Mouse (Mus musculus): ENCODE measurements at regions not wholly inside any gene's neighbourhood (a gene's known extent, or its start where the extent isn't known, plus 50 kb on each side); places are given as distances from the start of the nearest gene placed in this dataset.

DNA sequence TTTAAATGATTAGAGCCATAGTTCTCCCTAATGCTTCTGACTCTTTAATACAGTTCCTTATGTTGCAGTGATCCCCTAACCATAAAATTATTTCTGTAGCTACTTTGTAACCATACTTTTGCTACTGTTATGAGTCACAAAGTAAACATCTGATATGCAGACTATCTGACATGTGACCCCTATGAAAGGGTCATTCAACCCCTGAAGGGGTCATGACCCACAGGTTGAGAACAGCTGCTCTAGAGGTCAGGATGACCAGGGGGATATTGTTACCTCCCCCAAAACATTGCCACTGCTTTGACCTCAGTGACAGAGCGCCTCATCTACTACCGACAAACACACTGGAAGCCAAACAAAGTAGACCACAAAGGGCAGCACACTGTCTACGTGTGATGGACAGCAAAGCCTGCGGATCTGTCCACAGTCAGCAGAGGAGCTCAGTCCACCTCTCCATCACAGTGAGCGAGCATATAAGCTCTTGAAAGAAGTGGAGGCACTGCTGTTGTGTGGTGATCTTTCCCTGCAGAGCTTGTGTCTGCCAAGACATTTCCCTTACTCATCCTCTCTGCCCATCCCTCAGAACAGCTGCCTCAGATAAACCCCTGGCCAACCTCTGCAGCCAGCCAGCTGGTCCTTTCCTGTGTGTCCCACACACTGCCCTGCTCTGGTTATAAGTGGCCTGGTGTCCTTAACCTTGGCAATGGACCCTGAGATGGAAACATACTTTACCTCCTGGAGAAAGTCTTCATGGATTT lies 136.0 kb downstream of the Ets2 start:
- H3K9ac ChIP-seq: no peak overlapping the region
- H3K4me1 ChIP-seq: 0 out of 2 replicates have a peak, but pooled peaks cover 5% of the 10 kb centered on the region
- no peak for ATAC-seq (ENCODE audit: low FRiP score)
- H3K4me2 ChIP-seq (replicated peaks): no peak overlapping the region
- H3K4me3 ChIP-seq: no peak overlapping the region
- no peaks in the 10 kb centered on the region for H3K27me3 ChIP-seq
- no peak overlapping the region for H3K27ac ChIP-seq
- 55% methylated on average over 5 of the region's 5 CpGs for WGBS
- no peaks in the 10 kb centered on the region for H3K36me3 ChIP-seq
- H3K9me3 ChIP-seq (replicated peaks): no peaks in the 10 kb centered on the region

DNA sequence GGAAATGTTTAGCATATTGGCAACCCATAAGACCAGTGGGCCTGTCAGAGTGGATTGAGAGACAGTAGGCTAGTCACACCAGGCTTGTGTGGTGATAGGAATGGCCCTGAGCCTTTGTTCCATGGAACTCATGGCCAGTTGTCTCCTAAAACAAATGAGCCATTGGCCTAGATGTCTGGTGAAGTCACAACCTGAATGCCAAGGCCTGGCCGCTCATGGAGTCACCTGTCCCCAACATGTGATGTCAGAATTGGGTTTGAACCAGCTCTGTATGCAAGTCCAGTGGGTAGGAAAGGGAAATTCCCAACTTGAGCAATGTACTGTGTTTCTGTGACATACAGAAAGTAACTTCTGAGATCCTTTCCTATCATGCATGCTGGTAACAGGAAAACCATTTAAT lies 134.1 kb downstream of the Ets2 start:
- H3K4me3 ChIP-seq: no peak overlapping the region
- H3K4me2 ChIP-seq (replicated peaks): no peak overlapping the region
- H3K9ac ChIP-seq: no peak overlapping the region
- H3K27ac ChIP-seq: no peak overlapping the region
- peaks cover 17% of the 10 kb centered on the region for H3K4me1 ChIP-seq
- no peaks in the 10 kb centered on the region for H3K36me3 ChIP-seq
- H3K27me3 ChIP-seq: no peaks in the 10 kb centered on the region
- no peaks in the 10 kb centered on the region for H3K9me3 ChIP-seq (replicated peaks)
- no peak for ATAC-seq (ENCODE audit: low FRiP score)
- WGBS: 97% methylated on average over 1 of the region's 1 CpGs

DNA sequence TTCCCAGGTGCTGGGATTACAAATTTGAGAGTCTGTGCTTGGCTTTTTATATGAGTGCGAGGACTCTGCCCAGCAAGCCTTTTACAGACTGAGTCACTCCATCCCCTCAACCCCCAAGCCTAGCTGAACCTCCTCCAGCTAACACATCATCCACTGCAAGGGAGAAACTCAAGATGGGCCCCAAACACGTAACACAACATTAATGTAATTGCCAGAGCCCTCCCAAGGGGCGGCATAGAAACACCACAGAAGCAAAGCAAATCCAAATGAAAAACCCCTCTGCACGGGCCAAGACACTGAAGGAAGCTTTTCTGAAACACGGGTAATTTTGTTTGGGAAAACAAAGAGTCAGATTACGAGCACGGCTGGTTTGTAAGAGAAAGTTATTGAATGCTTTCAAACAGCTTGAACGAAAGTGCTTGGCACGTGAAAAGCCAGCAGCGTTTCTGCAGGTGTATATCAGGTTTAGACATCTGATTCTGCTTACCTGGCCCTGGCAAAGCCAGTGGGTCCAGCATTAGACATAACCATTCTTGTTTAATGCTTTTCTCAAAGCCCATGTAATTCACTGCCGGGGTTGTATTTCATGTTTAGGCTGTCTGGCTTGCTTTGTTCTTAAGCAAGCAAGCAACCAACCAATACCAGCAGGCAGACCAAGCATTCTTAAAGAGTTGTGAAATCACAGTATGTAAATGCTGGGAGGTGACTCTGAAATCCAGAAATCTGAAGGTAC lies 132.8 kb downstream of the Ets2 start:
- Histone ChIP-seq H3K36me3 (no peaks in the 10 kb centered on the region), H3K4me3 (no peak overlapping the region), H3K27me3 (no peaks in the 10 kb centered on the region), H3K9me3 (replicated peaks) (no peaks in the 10 kb centered on the region), H3K4me1 (peaks cover 17% of the 10 kb centered on the region), H3K4me2 (replicated peaks) (no peak overlapping the region), H3K9ac (no peak overlapping the region), H3K27ac (0 out of 2 replicates have a peak overlapping the region, but pooled peaks have one; percentile 7)
- no peak for ATAC-seq (ENCODE audit: low FRiP score)
- WGBS: 58% methylated on average over 11 of the region's 11 CpGs

DNA sequence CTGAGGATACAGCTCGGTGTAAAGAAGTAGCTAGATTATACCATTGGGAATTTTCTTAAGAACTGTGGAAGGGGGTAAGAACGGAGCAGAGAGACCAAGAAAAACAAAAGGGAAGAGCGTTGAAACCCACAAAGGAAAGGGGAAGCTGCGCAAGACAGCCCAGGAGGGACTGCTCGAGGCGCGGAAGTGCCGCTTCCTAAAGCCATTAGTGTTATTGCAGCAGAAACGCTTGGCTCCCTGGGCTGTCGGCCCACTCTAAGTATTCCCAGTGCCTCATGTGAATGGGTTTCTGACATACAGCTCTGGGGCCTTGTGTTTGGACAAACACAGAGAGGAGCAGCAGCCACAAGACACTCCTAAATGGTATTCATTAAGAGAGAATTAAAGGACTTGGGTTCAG lies 131.6 kb downstream of the Ets2 start:
- H3K4me1 ChIP-seq: peaks cover 17% of the 10 kb centered on the region
- ATAC-seq (ENCODE audit: low FRiP score): no peak
- H3K4me3 ChIP-seq: no peak overlapping the region
- no peak overlapping the region for H3K9ac ChIP-seq
- no peaks in the 10 kb centered on the region for H3K9me3 ChIP-seq (replicated peaks)
- no peak overlapping the region for H3K4me2 ChIP-seq (replicated peaks)
- no peaks in the 10 kb centered on the region for H3K27me3 ChIP-seq
- no peak overlapping the region for H3K27ac ChIP-seq
- no peaks in the 10 kb centered on the region for H3K36me3 ChIP-seq
- WGBS: 73% methylated on average over 10 of the region's 10 CpGs

DNA sequence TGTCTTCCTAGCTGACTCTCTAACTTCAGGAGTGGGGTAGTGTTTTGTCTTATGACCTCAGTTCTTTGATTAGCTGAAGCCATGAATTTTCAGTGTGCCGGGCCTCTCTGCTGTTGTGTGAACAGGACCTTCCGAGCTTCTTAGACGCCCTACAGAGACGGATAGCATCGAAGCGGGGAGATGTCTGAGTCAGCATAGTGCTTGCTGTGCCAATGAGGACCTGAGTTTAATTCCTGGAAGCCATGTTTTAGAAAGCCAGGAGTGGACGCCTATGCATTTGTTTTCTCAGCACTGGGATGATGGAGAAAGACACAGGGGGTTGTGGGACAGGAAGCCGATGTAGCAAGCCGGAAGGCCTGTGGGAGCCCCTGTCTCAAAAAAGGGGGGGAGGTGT lies 130.5 kb downstream of the Ets2 start:
- no peak for ATAC-seq (ENCODE audit: low FRiP score)
- 58% methylated on average over 9 of the region's 9 CpGs for WGBS
- Histone ChIP-seq H3K9ac (no peak overlapping the region), H3K4me1 (peaks cover 17% of the 10 kb centered on the region), H3K4me2 (replicated peaks) (no peak overlapping the region; the same call in 1 of the 2 replicates), H3K9me3 (replicated peaks) (no peaks in the 10 kb centered on the region), H3K4me3 (no peak overlapping the region), H3K27ac (peak overlapping the region; percentile 56), H3K27me3 (no peaks in the 10 kb centered on the region), H3K36me3 (no peaks in the 10 kb centered on the region)

DNA sequence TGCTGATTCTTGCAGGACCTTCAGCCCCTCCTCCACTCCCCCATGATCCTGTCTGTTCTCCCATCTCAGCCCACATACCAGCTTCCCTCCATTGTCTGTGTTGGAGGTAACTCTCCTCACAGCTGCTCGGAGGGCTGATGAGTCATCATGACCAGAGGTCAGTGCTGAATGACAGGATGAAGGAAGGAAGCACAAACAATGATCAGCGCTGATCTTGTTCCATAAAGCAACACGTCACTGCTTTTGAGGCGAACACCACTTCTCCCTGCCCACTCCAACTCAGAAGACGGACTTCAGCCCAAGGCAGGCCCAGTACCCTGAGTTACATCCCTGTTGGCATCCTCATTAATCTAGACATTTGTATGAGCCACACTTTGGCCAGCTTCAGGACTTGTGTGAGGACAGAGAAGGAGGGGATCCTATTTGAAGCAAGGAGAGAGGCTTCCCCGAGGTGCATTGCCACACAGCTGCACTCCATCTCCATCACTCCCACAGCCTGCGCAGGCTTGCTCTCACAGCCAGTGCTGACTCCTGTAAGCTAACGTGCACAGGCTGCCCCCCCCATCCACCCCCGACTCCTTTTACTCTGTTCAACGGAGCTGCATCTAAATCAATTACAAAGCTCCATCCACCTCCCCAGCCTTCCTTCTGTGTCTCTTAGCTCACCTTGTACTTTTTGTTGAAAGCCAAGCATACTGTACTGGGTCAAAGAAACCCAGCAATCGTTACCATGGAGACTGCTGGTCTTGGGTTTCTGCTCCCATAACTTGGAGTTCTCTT lies 129.9 kb downstream of the Ets2 start:
- Histone ChIP-seq H3K4me2 (replicated peaks) (no peak overlapping the region; the same call in 1 of the 2 replicates), H3K36me3 (no peaks in the 10 kb centered on the region), H3K9me3 (replicated peaks) (no peaks in the 10 kb centered on the region), H3K4me1 (peaks cover 17% of the 10 kb centered on the region), H3K4me3 (no peak overlapping the region), H3K27me3 (no peaks in the 10 kb centered on the region), H3K27ac (peak overlapping the region; percentile 56), H3K9ac (no peak overlapping the region)
- WGBS: 46% methylated on average over 11 of the region's 11 CpGs
- ATAC-seq (ENCODE audit: low FRiP score): peak; percentile 26; the same call in 1 of the 2 replicates

DNA sequence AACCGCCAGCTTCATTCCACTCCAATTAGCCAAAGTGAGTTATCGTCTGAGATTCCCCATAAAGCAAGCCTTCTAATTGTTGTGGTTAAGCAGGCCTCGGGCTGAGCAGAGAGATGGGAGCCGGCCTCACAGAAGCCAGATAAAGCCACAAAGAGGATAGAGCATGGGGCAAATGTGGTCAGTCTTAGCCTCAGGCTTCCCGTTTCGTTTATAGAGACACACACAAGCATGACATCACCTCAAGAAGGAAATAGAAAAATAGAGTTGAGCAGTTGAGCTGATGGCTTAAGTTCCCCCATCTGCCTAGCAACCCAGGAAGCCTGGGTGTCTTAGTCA lies 125.5 kb downstream of the Ets2 start:
- no peak overlapping the region for H3K9ac ChIP-seq
- H3K27ac ChIP-seq: no peak overlapping the region
- no peak overlapping the region for H3K4me3 ChIP-seq
- H3K27me3 ChIP-seq: no peaks in the 10 kb centered on the region
- no peaks in the 10 kb centered on the region for H3K36me3 ChIP-seq
- no peak for ATAC-seq (ENCODE audit: low FRiP score)
- no peak overlapping the region for H3K4me2 ChIP-seq (replicated peaks)
- WGBS: 83% methylated on average over 6 of the region's 6 CpGs
- H3K9me3 ChIP-seq (replicated peaks): no peaks in the 10 kb centered on the region
- peaks cover 27% of the 10 kb centered on the region for H3K4me1 ChIP-seq

DNA sequence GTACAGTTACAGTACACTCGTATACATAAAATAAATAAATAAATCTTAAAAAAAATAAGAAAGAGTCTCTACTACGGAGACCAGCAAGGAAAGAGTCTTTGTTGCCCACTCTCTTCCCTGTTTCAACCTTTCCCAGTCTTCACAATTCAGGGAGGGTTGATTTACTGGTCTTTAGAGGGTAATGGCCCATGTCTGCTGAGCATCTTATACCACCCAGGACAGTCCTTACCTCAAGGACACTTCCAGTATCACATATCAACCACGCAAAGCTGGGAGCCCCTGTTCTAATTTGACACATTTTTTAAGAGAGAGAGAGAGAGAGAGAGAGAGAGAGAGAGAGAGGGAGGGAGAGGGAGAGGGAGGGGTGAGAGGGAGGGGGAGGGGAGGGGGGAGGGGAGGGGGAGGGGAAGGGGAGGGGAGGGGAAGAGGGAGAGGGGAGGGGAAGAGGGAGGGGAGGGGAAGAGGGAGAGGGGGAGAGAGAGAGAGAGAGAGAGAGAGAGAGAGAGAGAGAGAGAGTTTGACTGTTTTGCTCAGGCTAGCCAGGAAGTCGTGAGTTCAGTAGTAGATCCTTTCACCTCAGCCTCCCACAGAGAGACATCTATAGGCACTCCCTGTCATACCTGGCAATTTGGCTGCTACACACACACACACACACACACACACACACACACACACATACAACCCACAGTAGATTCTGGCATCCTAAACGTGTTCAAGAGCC lies 125.0 kb downstream of the Ets2 start:
- Histone ChIP-seq H3K27me3 (no peaks in the 10 kb centered on the region), H3K4me2 (replicated peaks) (no peak overlapping the region), H3K4me3 (no peak overlapping the region), H3K36me3 (no peaks in the 10 kb centered on the region), H3K4me1 (peaks cover 22% of the 10 kb centered on the region), H3K9me3 (replicated peaks) (no peaks in the 10 kb centered on the region), H3K27ac (no peak overlapping the region), H3K9ac (no peak overlapping the region)
- no peak for ATAC-seq (ENCODE audit: low FRiP score)
- 83% methylated on average over 5 of the region's 5 CpGs for WGBS

DNA sequence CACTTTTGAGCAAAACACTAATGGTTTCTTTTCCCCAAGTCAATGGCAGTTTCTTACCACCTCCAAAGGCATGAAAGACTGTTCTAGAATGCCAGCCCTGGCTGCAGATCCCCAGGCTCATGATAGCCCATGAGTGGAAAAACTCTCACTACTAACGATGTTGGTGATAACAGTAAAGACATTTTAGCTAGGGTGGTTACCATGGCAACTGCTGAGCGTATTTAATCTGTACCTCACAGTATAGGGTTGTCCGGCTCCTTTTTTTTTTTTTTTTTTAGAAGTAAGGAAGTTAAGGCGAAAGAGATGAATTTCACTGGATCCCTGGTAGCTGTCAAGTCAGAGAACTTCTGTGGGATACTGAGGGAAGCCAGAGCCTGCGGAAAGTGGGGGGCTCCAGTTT lies 123.8 kb downstream of the Ets2 start:
- no peak overlapping the region for H3K4me2 ChIP-seq (replicated peaks)
- H3K9ac ChIP-seq: no peak overlapping the region
- H3K9me3 ChIP-seq (replicated peaks): no peaks in the 10 kb centered on the region
- H3K36me3 ChIP-seq: no peaks in the 10 kb centered on the region
- no peak overlapping the region for H3K27ac ChIP-seq
- ATAC-seq (ENCODE audit: low FRiP score): no peak
- 54% methylated on average over 5 of the region's 5 CpGs for WGBS
- no peak overlapping the region for H3K4me3 ChIP-seq
- H3K4me1 ChIP-seq: peaks cover 17% of the 10 kb centered on the region
- no peaks in the 10 kb centered on the region for H3K27me3 ChIP-seq

DNA sequence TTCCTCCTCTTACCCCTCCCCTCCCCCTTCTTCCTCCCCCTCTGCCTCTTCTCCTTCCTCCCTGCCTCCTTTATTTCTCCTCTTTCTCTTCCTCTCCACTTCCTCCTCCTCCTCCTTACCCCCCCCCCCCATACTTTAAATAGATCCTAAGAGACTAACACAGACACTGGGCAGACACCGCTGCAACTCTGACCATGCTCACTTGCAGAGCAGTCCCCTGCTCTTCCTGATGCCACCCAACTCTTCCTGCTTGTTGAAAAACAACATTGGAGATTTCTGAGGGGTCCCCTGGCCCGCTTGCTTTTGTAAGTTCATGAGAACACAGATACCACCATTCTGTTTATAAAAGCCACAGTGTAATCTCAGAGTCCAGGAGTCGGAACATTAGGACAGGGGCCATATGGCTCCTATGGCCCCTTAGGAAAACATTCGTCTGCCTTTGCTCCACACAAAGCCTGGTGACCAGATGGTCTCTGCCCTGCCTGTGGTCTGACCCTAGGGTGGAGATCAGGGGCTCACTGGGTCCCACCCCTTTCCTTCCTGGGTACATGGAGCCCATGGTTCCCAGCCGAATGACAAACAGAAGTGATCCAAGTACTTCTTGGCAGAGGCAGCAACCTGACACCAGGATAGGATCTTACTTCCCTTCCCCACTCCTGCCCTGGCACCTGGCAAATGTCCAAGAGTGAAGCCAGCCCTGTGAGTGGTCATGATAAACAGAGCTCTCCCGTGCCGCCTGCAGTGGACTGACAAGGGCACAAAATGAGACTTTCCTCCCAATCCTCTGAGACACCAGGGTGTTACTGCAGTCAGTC lies 123.1 kb downstream of the Ets2 start:
- peak; percentile 73 for ATAC-seq (ENCODE audit: low FRiP score)
- Histone ChIP-seq H3K36me3 (no peaks in the 10 kb centered on the region), H3K4me3 (no peak overlapping the region), H3K4me2 (replicated peaks) (no peak overlapping the region; the same call in 1 of the 2 replicates), H3K27me3 (no peaks in the 10 kb centered on the region), H3K9ac (no peak overlapping the region), H3K4me1 (peaks cover 17% of the 10 kb centered on the region), H3K27ac (peak overlapping the region; percentile 55), H3K9me3 (replicated peaks) (no peaks in the 10 kb centered on the region)
- WGBS: 32% methylated on average over 7 of the region's 7 CpGs

DNA sequence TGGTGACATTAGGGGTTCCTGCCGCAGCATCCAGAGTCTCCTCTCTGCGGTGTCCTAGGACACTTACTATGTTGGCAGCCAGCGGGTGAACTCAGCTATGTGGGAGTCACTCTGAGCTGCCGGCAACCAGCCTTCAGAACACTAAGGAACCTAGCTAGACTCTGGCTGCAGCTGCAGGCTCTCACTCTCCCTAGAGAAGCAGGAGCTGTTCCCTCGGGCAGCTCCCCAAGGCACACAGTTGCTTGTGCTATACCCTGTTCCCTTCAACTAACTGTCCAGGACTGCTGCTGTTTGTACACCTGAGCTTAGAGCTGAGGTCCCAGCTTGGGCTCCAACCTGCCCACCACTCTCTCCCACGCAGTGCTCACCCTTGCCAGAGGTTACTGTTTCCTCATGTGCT lies 121.9 kb downstream of the Ets2 start:
- H3K27me3 ChIP-seq: no peaks in the 10 kb centered on the region
- WGBS: 71% methylated on average over 6 of the region's 6 CpGs
- no peaks in the 10 kb centered on the region for H3K36me3 ChIP-seq
- no peak overlapping the region for H3K9ac ChIP-seq
- ATAC-seq (ENCODE audit: low FRiP score): no peak
- no peak overlapping the region for H3K27ac ChIP-seq
- H3K4me1 ChIP-seq: peaks cover 17% of the 10 kb centered on the region
- H3K9me3 ChIP-seq (replicated peaks): no peaks in the 10 kb centered on the region
- no peak overlapping the region for H3K4me2 ChIP-seq (replicated peaks)
- H3K4me3 ChIP-seq: no peak overlapping the region
